Mouse (Mus musculus) thymus, postnatal 25 days (tissue): ENCODE data around the gene Tomm22.

Source experiments
- DNase-seq: peaks from one replicate; pipeline ENCODE4 v3.0.0; 2022

Tomm22 gene

GRCm38 (mm10) chr15:79686046-79686869 lies 15.6 kb downstream of the Tomm22 start:
- no peak for DNase-seq

GRCm38 (mm10) chr15:79687175-79687574 lies 16.5 kb downstream of the Tomm22 start:
- DNase-seq, result no peak

GRCm38 (mm10) chr15:79687646-79688267 lies 17.1 kb downstream of the Tomm22 start, which contains the start of gene Josd1:
Gene Josd1 (minus strand): TSS chr15:79687919.
- DNase-seq, result peak; percentile 98

- DNase-seq, result no peak
Measured at GRCm38 (mm10) chr15:79688268-79688956, 17.8 kb downstream of the Tomm22 start.

GRCm38 (mm10) chr15:79689662-79690425 lies 19.2 kb downstream of the Tomm22 start:
- no peak for DNase-seq

- DNase-seq, result peak; percentile 92
Measured at GRCm38 (mm10) chr15:79690426-79691022, 19.9 kb downstream of the Tomm22 start, which contains the start of gene Gtpbp1. Gene Gtpbp1 (plus strand): TSS chr15:79690845.

- DNase-seq, result no peak
Measured at GRCm38 (mm10) chr15:79691023-79691508, 20.4 kb downstream of the Tomm22 start.

GRCm38 (mm10) chr15:79692334-79692733 lies 21.7 kb downstream of the Tomm22 start:
- no peak for DNase-seq

GRCm38 (mm10) chr15:79693740-79694139 lies 23.1 kb downstream of the Tomm22 start:
- DNase-seq, result peak; percentile 69

- DNase-seq, result no peak
Measured at GRCm38 (mm10) chr15:79694512-79694911, 23.9 kb downstream of the Tomm22 start.

GRCm38 (mm10) chr15:79695516-79695915 lies 24.9 kb downstream of the Tomm22 start:
- DNase-seq, result no peak

GRCm38 (mm10) chr15:79696508-79696907 lies 25.8 kb downstream of the Tomm22 start:
- no peak for DNase-seq

- no peak for DNase-seq
Measured at GRCm38 (mm10) chr15:79697011-79697410, 26.4 kb downstream of the Tomm22 start.

- DNase-seq, result no peak
Measured at GRCm38 (mm10) chr15:79697558-79698187, 27.0 kb downstream of the Tomm22 start.

- DNase-seq, result no peak
Measured at GRCm38 (mm10) chr15:79706603-79707214, 36.0 kb downstream of the Tomm22 start.

- no peak for DNase-seq
Measured at GRCm38 (mm10) chr15:79708229-79708822, 37.7 kb downstream of the Tomm22 start.

- DNase-seq, result no peak
Measured at GRCm38 (mm10) chr15:79715646-79716045, 45.0 kb downstream of the Tomm22 start.

- DNase-seq, result no peak
Measured at GRCm38 (mm10) chr15:79716710-79717109, 46.0 kb downstream of the Tomm22 start.

GRCm38 (mm10) chr15:79720267-79720666 lies 49.6 kb downstream of the Tomm22 start:
- DNase-seq, result no peak

GRCm38 (mm10) chr15:79720796-79721195 lies 50.1 kb downstream of the Tomm22 start:
- no peak for DNase-seq
